Mouse (Mus musculus) heart, postnatal 0 days (tissue): ENCODE measurements around the gene Gm20422. TPM values are rescaled to one million over a fixed set of nuclear protein-coding genes. Genes with fewer than 3 reads are reported as not detected.

ENCODE experiments used
- ATAC-seq: fragments of 200-750 bp; cut with Nextera tagmentation; 2 replicates; pipeline ENCODE4 v1.8.0; 2017; ENCODE audit warnings: low read depth, moderate number of reproducible peaks, moderate library complexity; ENCODE audit not compliant: insufficient read depth
- DNase-seq: peaks from one replicate; pipeline ENCODE4 v3.0.0-alpha.2; 2016; ENCODE audit warnings: low spot score
- H3K27ac ChIP-seq: fragments of 300-500 bp; sonication (generic); 2 replicates; pipeline ENCODE4 v1.5.1; 2014; ENCODE audit warnings: low read depth, mild to moderate bottlenecking
- H3K27me3 ChIP-seq: fragments of 300-500 bp; sonication (generic); 2 replicates; pipeline ENCODE4 v1.6.1; 2014; ENCODE audit warnings: low read length, mixed read lengths; ENCODE audit not compliant: control insufficient read depth, insufficient read depth
- H3K36me3 ChIP-seq: fragments of 300-500 bp; sonication (generic); replicated peaks from 2 replicates; pipeline ENCODE4 v1.6.1; 2014; ENCODE audit warnings: low read length, mixed read lengths; ENCODE audit not compliant: control insufficient read depth, insufficient read depth
- H3K4me1 ChIP-seq: fragments of 300-500 bp; sonication (generic); 2 replicates; pipeline ENCODE4 v1.6.1; 2014; ENCODE audit warnings: antibody characterized with exemption; ENCODE audit not compliant: control insufficient read depth, insufficient read depth
- H3K4me2 ChIP-seq: fragments of 300-500 bp; sonication (generic); 2 replicates; pipeline ENCODE4 v1.6.1; 2014; ENCODE audit warnings: low read depth, mild to moderate bottlenecking, low read length, moderate library complexity
- H3K4me3 ChIP-seq: fragments of 300-500 bp; sonication (generic); 2 replicates; pipeline ENCODE4 v1.5.1; 2014; ENCODE audit warnings: low read depth, low read length
- H3K9ac ChIP-seq: fragments of 300-500 bp; sonication (generic); replicated peaks from 2 replicates; pipeline ENCODE4 v1.6.1; 2014; ENCODE audit warnings: low read depth, low read length, mixed read lengths
- H3K9me3 ChIP-seq: fragments of 300-500 bp; sonication (generic); replicated peaks from 2 replicates; pipeline ENCODE4 v1.6.1; 2016; ENCODE audit warnings: low read length; ENCODE audit not compliant: control insufficient read depth
- CTCF ChIP-seq: IDR thresholded peaks from 2 replicates; pipeline ENCODE4 v1.5.1; 2016; ENCODE audit warnings: antibody characterized with exemption, control low read depth, low read depth
- EP300 ChIP-seq: IDR thresholded peaks from 2 replicates; pipeline ENCODE4 v1.6.1; 2016; ENCODE audit warnings: antibody characterized with exemption, low read depth
- WGBS: fragments of 180-500 bp; shearing (Covaris S2); extraction: QIAGEN DNeasy Blood & Tissue Kit; methylation state at CpG from one replicate; pipeline ENCODE4 v1.1.7; 2014; 5-methylcytosine and 5-hydroxymethylcytosine counted together
- polyA plus RNA-seq: library from polyadenylated mRNA; unstranded; fragments of >200 nt; fragmentation: Nextera tagmentation; extraction: Ambion mirVana; gene quantifications from 2 replicates; pipeline ENCODE4 v1.2.1, GENCODE M21; 2015
- total RNA-seq: library from RNA; depleted of rRNA; stranded (reverse); fragments of >200 nt; gene quantifications from 2 replicates; pipeline ENCODE4 v1.2.3, GENCODE M21; 2014; ENCODE audit warnings: low replicate concordance

The Gm20422 gene
- total and polyA plus RNA-seq, 2 experiments from 2014 or later: 2.5 TPM; not detected in 1

DNA sequence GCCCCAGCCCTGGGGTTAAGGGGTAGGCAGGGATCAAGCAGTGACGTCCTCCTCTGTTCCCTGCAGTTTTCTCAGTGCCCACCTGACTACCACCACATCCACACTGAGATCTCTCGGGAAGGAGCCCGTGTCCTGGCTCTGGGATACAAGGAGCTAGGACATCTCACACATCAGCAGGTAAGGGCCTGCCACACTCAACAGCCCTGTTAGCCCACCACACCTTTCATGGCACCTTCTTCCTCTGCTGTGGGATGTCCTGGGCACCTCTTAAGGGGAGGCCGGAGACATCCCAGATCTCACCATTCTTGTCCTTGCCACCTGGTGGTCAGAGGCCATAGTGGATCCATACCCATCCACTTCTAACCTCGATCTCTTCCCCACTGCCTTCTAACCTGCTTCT lies 25.3 kb upstream of the Gm20422 start:
- no peak overlapping the region for H3K4me2 ChIP-seq
- H3K9me3 ChIP-seq: no peaks in the 10 kb centered on the region
- H3K36me3 ChIP-seq: peaks cover 99% of the 10 kb centered on the region
- no peaks in the 10 kb centered on the region for H3K4me1 ChIP-seq
- TF ChIP-seq CTCF: no peak
- no peak for TF ChIP-seq EP300
- DNase-seq: no peak
- no peak overlapping the region for H3K4me3 ChIP-seq
- no peak overlapping the region for H3K9ac ChIP-seq
- WGBS: 92% methylated on average over 5 of the region's 5 CpGs
- H3K27ac ChIP-seq: no peak overlapping the region
- ATAC-seq: no peak
- H3K27me3 ChIP-seq: no peaks in the 10 kb centered on the region

DNA sequence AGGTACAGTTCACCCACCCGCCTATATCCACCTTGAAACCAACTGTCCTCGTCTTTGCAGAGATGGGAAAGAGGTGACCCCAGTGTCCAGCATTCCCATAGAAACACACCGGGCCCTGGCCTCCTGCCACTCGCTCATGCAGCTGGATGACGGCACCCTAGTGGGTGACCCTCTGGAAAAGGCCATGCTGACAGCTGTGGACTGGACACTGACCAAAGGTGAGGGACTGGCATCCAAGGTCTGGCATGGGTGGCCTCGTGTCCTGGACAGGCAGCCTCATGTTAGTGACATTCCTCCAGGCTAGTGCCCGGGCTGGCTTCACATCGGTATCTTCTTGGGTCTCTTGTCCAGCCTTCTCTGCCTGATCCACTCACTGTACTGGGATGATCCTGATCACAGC lies 24.6 kb upstream of the Gm20422 start:
- no peaks in the 10 kb centered on the region for H3K27me3 ChIP-seq
- no peak overlapping the region for H3K4me3 ChIP-seq
- no peaks in the 10 kb centered on the region for H3K9me3 ChIP-seq
- DNase-seq: no peak
- no peak overlapping the region for H3K9ac ChIP-seq
- no peaks in the 10 kb centered on the region for H3K4me1 ChIP-seq
- WGBS: 95% methylated on average over 8 of the region's 8 CpGs
- H3K27ac ChIP-seq: no peak overlapping the region
- H3K4me2 ChIP-seq: no peak overlapping the region
- TF ChIP-seq CTCF (no peak), EP300 (no peak)
- H3K36me3 ChIP-seq: peaks cover 100% of the 10 kb centered on the region
- no peak for ATAC-seq

GRCm38 (mm10) chr8:69797661-69798060 lies 23.0 kb upstream of the Gm20422 start:
- WGBS: 94% methylated on average over 10 of the region's 10 CpGs
- TF ChIP-seq CTCF (no peak), EP300 (no peak)
- no peak overlapping the region for H3K27ac ChIP-seq

DNA sequence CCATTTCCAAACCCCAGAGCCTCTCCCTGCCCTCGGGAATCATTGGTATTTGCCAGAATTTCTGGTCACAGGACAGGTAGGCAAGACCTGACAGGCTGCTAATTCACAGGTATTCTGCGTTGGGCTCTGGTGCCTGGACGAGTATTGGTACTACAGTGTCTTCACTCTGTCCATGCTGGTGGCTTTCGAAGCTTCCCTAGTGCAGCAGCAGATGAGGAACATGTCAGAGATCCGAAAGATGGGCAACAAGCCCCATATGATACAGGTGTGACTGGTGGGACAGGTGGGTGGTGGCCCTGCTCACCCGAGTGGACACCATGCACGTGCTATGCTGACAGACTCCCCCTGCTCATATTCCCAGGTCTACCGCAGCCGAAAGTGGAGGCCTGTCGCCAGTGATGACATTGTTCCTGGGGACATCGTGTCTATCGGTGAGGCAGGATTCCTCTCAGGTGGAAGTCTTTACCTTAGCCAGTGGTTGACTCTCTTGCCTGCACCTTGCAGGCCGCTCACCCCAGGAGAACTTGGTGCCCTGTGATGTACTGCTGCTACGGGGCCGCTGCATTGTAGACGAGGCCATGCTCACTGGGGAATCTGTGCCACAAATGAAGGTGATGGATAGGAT lies 22.1 kb upstream of the Gm20422 start:
- no peak overlapping the region for H3K4me3 ChIP-seq
- no peak overlapping the region for H3K9ac ChIP-seq
- H3K4me1 ChIP-seq: peaks cover 9% of the 10 kb centered on the region
- H3K4me2 ChIP-seq: no peak overlapping the region
- no peak overlapping the region for H3K27ac ChIP-seq
- 95% methylated on average over 16 of the region's 16 CpGs for WGBS
- DNase-seq: no peak
- no peak for ATAC-seq
- TF ChIP-seq EP300 (no peak), CTCF (no peak)
- peaks cover 84% of the 10 kb centered on the region for H3K36me3 ChIP-seq
- H3K27me3 ChIP-seq: no peaks in the 10 kb centered on the region
- no peaks in the 10 kb centered on the region for H3K9me3 ChIP-seq

More at GRCm38 (mm10) chr8:69797661-69798060, 23.0 kb upstream of the Gm20422 start:
- H3K4me1 ChIP-seq: peaks cover 1% of the 10 kb centered on the region; the same call in 1 of the 2 replicates
- peaks cover 93% of the 10 kb centered on the region for H3K36me3 ChIP-seq
- H3K27me3 ChIP-seq: no peaks in the 10 kb centered on the region
- H3K4me2 ChIP-seq: no peak overlapping the region
- no peaks in the 10 kb centered on the region for H3K9me3 ChIP-seq
- no peak overlapping the region for H3K4me3 ChIP-seq
- no peak overlapping the region for H3K9ac ChIP-seq
- no peak for ATAC-seq
- no peak for DNase-seq

DNA sequence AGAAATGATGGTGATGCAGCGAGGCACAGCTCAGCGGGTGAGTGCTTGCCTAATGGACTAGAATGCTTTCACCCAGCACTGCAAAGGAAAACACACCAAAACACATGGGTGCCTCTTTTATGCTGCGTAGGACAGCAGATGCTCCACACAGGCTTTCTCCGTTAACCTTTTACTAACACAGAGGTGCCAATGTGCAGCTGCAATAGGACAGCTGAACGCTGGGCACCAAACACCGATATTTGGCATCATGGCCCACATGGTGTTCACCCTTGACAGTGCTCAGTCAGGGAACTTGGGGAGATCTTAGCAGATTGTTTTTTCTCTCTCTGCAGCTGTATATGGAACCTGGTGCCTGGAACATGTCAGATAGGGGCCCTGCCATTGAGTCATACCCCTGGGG lies 20.2 kb upstream of the Gm20422 start:
- Histone ChIP-seq H3K4me2 (no peak overlapping the region), H3K9me3 (no peaks in the 10 kb centered on the region), H3K27ac (no peak overlapping the region), H3K4me3 (no peak overlapping the region), H3K9ac (no peak overlapping the region), H3K36me3 (peaks cover 65% of the 10 kb centered on the region), H3K27me3 (no peaks in the 10 kb centered on the region), H3K4me1 (peaks cover 16% of the 10 kb centered on the region)
- ATAC-seq (no peak), DNase-seq (no peak)
- WGBS: 94% methylated on average over 6 of the region's 6 CpGs
- no peak for TF ChIP-seq EP300
- no peak for TF ChIP-seq CTCF

GRCm38 (mm10) chr8:69794096-69794495 lies 19.4 kb upstream of the Gm20422 start:
- ATAC-seq (no peak), DNase-seq (no peak)
- Histone ChIP-seq H3K4me1 (peaks cover 18% of the 10 kb centered on the region), H3K27ac (no peak overlapping the region), H3K4me2 (no peak overlapping the region), H3K9ac (no peak overlapping the region), H3K4me3 (no peak overlapping the region), H3K36me3 (peaks cover 57% of the 10 kb centered on the region), H3K27me3 (no peaks in the 10 kb centered on the region), H3K9me3 (no peaks in the 10 kb centered on the region)
- WGBS: 87% methylated on average over 3 of the region's 3 CpGs
- TF ChIP-seq CTCF (no peak), EP300 (no peak)
